Comparison of ENCODE assay signal across 10 mouse cellular contexts in the genomic region with DNA sequence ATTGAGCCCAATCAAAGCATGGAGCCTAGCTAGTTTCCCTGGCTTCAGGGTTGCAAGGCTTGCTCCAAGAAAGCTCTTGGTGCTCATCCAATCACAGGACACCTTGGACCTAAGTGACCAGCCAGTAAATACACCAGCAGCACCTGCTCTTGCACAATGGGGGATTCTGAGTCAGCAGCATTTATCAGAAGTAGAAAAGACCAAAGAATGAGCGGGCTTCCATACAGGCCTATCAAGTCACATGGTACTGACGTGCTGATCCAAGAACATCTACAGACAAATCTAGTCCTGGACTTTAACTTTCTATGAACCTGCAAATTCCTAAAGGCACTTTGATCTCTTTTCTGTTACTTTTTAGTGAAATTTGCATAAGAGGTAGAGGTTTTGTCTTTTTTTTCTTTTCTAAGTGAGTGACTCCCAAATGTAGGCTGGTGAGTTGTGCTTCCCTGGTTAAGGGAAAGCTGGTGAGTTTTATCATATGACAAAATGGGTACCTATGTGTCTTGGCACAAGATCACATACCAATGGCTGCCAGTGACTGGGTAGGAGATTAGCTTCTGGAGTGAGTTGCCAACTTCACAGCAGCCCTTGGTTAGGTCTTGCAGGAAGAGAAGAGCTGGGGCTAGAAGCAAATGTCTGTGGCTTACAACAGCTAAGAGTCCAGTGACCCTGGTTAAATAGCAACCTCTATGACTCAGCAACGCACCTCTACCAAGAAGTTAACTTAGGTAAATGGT. TPM values are rescaled to one million over a fixed set of nuclear protein-coding genes. Genes with fewer than 3 reads are reported as not detected.
A peak's percentile ranks its signal among the peaks of the same experiment; 100 is the strongest.
DNase-seq lines count a peak whose midpoint lies in the region; ATAC-seq lines count a peak whose summit lies in the region.
"Had no signal": no experiment of that assay in that cellular context is flagged by ENCODE, and none has a peak within 500 bp of the region (broad histone marks: within the 10 kb centered on the region; RNA-seq: fewer than 3 reads in every experiment).

No protein-coding gene starts in this region.

- H3K27ac ChIP-seq in liver, embryonic 12.5 days: peak overlapping the region; percentile 47
- H3K27ac ChIP-seq in liver, embryonic 11.5 days (ENCODE audit: low read depth, low read length): no peak overlapping the region
- H3K27ac ChIP-seq in kidney, embryonic 16.5 days (ENCODE audit: low read length): peak overlapping the region; percentile 32; the same call in 1 of the 2 replicates

- peaks cover 46% of the 10 kb centered on the region for H3K4me1 ChIP-seq in liver, embryonic 12.5 days
- H3K4me1 ChIP-seq in liver, embryonic 11.5 days (replicated peaks; ENCODE audit: control insufficient read depth, insufficient read depth, low read length): peaks cover 8% of the 10 kb centered on the region; the same call in 1 of the 2 replicates
- H3K4me1 ChIP-seq in kidney, embryonic 16.5 days (ENCODE audit: insufficient read depth, low read length): no peaks in the 10 kb centered on the region

- DNase-seq in liver, embryonic 11.5 days (ENCODE audit: low spot score): no peak
- peak; percentile 57 to 77 for DNase-seq in cerebellum, postnatal 10 days
- peak; percentile 84 for DNase-seq in yolk sac, embryonic 10.5 days (ENCODE audit: low spot score)
- DNase-seq in spleen, postnatal 10 days (ENCODE audit: low spot score in 2 of 2): no peak
- no peak for DNase-seq in embryo, embryonic 10.5 days (ENCODE audit: low spot score)
- DNase-seq: adrenal gland, adult 2 months; thymus, adult 2 months had no signal

- no peak overlapping the region for H3K4me2 ChIP-seq in liver, embryonic 12.5 days
- H3K4me2 ChIP-seq in liver, embryonic 11.5 days: no peak overlapping the region
- H3K4me2 ChIP-seq in kidney, embryonic 16.5 days (replicated peaks; ENCODE audit: low read depth, low read length): no peak overlapping the region

- peaks cover 3% of the 10 kb centered on the region; the same call in 1 of the 2 replicates for H3K36me3 ChIP-seq in liver, embryonic 12.5 days
- H3K36me3 ChIP-seq in liver, embryonic 11.5 days (ENCODE audit: control insufficient read depth, insufficient read depth, low read length): no peaks in the 10 kb centered on the region
- no peaks in the 10 kb centered on the region for H3K36me3 ChIP-seq in kidney, embryonic 16.5 days (ENCODE audit: insufficient read depth, low read length)

- no peak for ATAC-seq in liver, embryonic 12.5 days
- ATAC-seq in liver, embryonic 11.5 days (replicated peaks; ENCODE audit: low FRiP score): no peak
- peak; percentile 79; the same call in 1 of the 2 replicates for ATAC-seq in kidney, embryonic 16.5 days (ENCODE audit: low FRiP score, low TSS enrichment)
- ATAC-seq: inflammation-experienced regulatory T-cells, adult 6 months had no signal

- WGBS in liver, embryonic 12.5 days (ENCODE audit: insufficient replicate concordance): 82% methylated on average over 3 of the region's 3 CpGs
- 86% methylated on average over 3 of the region's 3 CpGs for WGBS in liver, embryonic 11.5 days
- WGBS in kidney, embryonic 16.5 days: 88% methylated on average over 3 of the region's 3 CpGs

- no peak overlapping the region for H3K9ac ChIP-seq in liver, embryonic 12.5 days
- no peak overlapping the region for H3K9ac ChIP-seq in liver, embryonic 11.5 days (ENCODE audit: low read depth, low read length)
- no peak overlapping the region for H3K9ac ChIP-seq in kidney, embryonic 16.5 days (replicated peaks; ENCODE audit: low read length)

- H3K27me3 ChIP-seq in liver, embryonic 12.5 days (replicated peaks): no peaks in the 10 kb centered on the region
- H3K27me3 ChIP-seq in liver, embryonic 11.5 days (replicated peaks; ENCODE audit: control insufficient read depth, insufficient read depth, low read length): no peaks in the 10 kb centered on the region
- H3K27me3 ChIP-seq in kidney, embryonic 16.5 days (ENCODE audit: insufficient read depth, low read length): no peaks in the 10 kb centered on the region

- H3K4me3 ChIP-seq in liver, embryonic 12.5 days: no peak overlapping the region
- no peak overlapping the region for H3K4me3 ChIP-seq in liver, embryonic 11.5 days (ENCODE audit: low read depth, low read length)
- H3K4me3 ChIP-seq in kidney, embryonic 16.5 days (ENCODE audit: low read length): no peak overlapping the region

- no peaks in the 10 kb centered on the region for H3K9me3 ChIP-seq in liver, embryonic 12.5 days (replicated peaks)
- no peaks in the 10 kb centered on the region for H3K9me3 ChIP-seq in liver, embryonic 11.5 days (ENCODE audit: control insufficient read depth, low read length)
- no peaks in the 10 kb centered on the region for H3K9me3 ChIP-seq in kidney, embryonic 16.5 days (ENCODE audit: low read length)

RNA-seq across cellular contexts. Expression of a gene that starts 57.7 kb away (rescaled TPM):
- 12.9 and 14.2 TPM in 2 replicates for polyA plus RNA-seq in liver, embryonic 12.5 days (2016; fragmentation: Nextera tagmentation; extraction: Ambion mirVana)
- polyA plus RNA-seq in liver, embryonic 11.5 days (2014; fragmentation: Nextera tagmentation; extraction: Ambion mirVana): 11.2 and 12.1 TPM in 2 replicates
- 16.9 and 17.5 TPM in 2 replicates for polyA plus RNA-seq in kidney, embryonic 16.5 days (2015; fragmentation: Nextera tagmentation; extraction: Ambion mirVana)

Comparison
In these comparisons a context has a peak if more than half of its experiments do, and no peak if none do; other contexts are left out.
1. DNase-seq: peak in cerebellum, postnatal 10 days (2 of 2) and yolk sac, embryonic 10.5 days (single experiment); none in liver, embryonic 11.5 days (single experiment), spleen, postnatal 10 days (0 of 2) and embryo, embryonic 10.5 days (single experiment).